Mouse (Mus musculus): ENCODE results near the gene Cotl1.

GRCm38 (mm10) chr8:119776668-119777245 lies 63.6 kb downstream of the Cotl1 start:
- no peak for TF ChIP-seq CTCF (IDR thresholded peaks at IDR 0.05; ENCODE audit: borderline replicate concordance, control insufficient read depth, extremely low read depth, insufficient read depth, low read length, poor library complexity)
- no peak for TF ChIP-seq POLR2A (IDR thresholded peaks at IDR 0.05; ENCODE audit: control insufficient read depth, extremely low read depth, insufficient read depth, low read length, poor library complexity)

All from thymus, adult 2 months (tissue).